Mouse (Mus musculus) cerebellum, postnatal 14 days (tissue): ENCODE measurements at regions not wholly inside any gene's neighbourhood (a gene's known extent, or its start where the extent isn't known, plus 50 kb on each side); places are given as distances from the start of the nearest gene placed in this dataset.

Experiments used
- DNase-seq, 2 experiments: peaks; one replicate each; pipeline ENCODE4 v3.0.0; 2021; ENCODE audit warnings: mixed read lengths in 2 of 2

GRCm38 (mm10) chr10:98861521-98861920 lies 52.7 kb upstream of the Atp2b1 start:
- no peak for DNase-seq

DNA sequence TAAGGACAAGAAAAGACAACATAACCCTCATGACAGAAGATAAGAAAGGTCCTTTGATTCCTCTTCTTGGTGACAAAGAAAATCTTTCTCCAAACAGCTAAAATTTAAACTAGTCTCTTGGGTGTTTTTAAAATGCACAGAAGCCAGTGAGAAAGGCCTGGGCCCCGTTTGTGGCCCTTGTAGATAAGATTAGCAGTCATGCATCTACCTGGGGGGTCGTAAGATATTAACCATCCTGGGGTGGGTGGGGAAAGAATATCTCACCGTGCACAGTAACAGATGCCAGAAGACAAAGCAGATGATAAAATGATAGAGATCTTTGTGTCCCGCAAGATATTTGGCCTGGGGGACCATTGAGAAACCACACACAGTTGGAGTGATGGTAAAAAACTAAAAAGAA lies 51.5 kb upstream of the Atp2b1 start:
- DNase-seq = no peak

DNA sequence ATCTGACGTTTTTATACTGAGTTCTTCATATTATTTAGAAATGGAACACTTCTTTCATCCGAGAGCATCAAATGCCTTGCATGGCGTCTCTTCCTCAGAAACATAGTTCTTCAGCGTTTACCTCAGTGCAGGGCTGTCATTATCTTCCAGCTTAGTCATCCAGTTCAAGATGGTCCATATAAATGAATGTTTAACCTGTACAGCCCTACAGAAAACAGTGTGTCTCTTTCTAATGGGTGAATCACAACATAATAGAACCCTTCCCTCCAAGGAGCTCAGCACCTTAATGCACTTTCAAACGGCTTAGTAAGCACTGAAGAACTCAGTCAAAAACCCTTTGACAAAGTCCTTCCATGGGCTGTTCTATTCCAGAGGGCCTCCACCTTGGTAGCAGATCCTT lies 49.8 kb upstream of the Atp2b1 start:
- DNase-seq = no peak
